Mouse (Mus musculus): Measurements from ENCODE around the gene Hmox2. TPM values are rescaled to one million over a fixed set of nuclear protein-coding genes. Genes with fewer than 3 reads are reported as not detected.

Hmox2 gene
- 126 TPM for polyA plus RNA-seq (2015; fragmentation: Illumina TruSeq; extraction: RNeasy Lipid Tissue Mini Kit (QIAGEN cat#74804); ENCODE audit: low read depth, low replicate concordance)

GRCm38 (mm10) chr16:4725780-4726527 is at the start of gene Hmox2:
TSS of gene Hmox2 (plus strand) at chr16:4726361.

GRCm38 (mm10) chr16:4679121-4680018 is 46.8 kb upstream of the Hmox2 start, which contains the start of gene Coro7:
TSS of gene Coro7 (minus strand) at chr16:4679777.

DNA sequence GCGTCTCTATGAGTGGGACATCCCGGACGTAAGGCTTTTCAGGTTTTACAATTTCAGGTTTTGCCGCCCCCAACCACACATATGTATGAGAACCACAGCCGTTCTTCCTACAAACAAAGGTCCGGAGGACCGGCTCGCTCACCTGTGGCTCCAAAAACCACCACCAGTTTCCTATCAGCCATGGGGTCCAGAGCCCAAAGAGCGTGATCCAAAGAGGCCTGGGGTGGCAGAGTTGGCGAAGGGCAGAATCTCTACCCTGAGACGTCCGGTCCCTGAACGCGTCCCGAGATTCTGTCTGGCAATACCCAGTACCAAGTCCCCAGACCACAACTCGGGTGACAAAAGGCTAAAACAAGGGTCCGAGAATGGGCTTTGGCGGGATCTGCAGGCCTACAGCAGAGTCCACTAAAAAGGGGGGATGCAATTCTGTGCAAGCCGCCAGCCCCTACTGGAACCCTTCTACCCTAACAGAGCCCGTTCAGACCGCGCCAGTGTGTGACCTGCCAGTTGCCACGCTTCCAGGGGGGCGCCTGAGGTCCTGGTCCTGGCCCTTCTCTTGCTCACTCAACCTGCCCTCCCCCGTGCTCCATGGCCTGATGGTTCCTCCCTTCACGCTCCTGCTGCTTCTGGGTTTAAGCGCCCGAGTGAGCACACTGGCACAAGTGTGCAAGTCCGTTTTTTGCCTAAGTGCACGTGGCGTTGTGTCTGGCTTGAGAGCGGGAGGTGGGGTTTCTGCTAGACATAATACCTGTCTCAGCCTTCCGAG is 7.2 kb upstream of the Hmox2 start, which contains the start of gene Nmral1:
TSS of gene Nmral1 (minus strand) at position 604 of the 766 bp plus-strand sequence.

DNA sequence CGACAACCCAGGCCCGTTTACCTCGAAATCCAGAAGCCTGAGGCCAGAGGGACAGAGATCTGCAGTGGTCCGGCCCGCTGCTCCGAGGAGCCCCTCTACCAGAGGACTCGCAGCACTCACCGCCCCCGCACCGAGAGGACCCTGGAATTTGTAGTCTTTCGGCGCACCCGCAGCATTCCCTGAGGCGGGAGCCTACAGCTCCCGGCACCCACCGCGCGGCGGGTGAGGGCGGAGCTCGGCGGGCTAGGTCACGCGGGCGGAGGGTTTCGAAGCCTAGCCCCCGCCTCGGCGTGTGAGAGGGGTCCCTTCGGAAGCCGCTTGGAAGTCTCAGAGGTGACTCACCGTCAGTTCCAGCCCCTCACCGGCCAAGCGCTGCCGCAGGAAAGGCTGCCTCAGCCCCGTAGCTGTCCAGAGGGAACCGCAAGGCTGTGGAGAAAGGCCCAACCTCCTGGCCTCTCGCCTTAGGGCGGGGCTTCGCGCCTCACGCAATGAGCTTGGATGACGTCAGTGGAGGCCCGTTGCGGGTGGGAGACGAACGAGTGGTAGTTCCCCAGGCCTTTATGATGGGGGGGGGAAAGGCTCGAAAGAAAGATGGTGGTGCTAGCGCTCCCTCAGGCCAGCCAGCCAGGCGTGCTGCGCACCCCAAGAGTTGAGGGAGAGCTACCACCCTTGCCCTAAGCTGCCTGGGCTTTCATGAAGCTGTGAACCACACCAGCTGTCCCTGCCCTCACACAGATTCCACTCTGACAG is 63.8 kb downstream of the Hmox2 start, which contains the start of gene Cdip1:
TSS of gene Cdip1 (minus strand) at position 483 of the 750 bp plus-strand sequence.

Other genes starting within 250 kb of the Hmox2 start
- 14.6 TPM for gene Srl, start 184.5 kb upstream of the Hmox2 start, polyA plus RNA-seq (2015; fragmentation: Illumina TruSeq; extraction: RNeasy Lipid Tissue Mini Kit (QIAGEN cat#74804); ENCODE audit: low read depth, low replicate concordance)
- 2.7 TPM for gene Tfap4, start 166.5 kb upstream of the Hmox2 start, polyA plus RNA-seq (2015; fragmentation: Illumina TruSeq; extraction: RNeasy Lipid Tissue Mini Kit (QIAGEN cat#74804); ENCODE audit: low read depth, low replicate concordance)
- 8.2 TPM for gene Glis2, start 131.6 kb upstream of the Hmox2 start, polyA plus RNA-seq (2015; fragmentation: Illumina TruSeq; extraction: RNeasy Lipid Tissue Mini Kit (QIAGEN cat#74804); ENCODE audit: low read depth, low replicate concordance)
- 135 TPM for gene Pam16, start 101.4 kb upstream of the Hmox2 start, polyA plus RNA-seq (2015; fragmentation: Illumina TruSeq; extraction: RNeasy Lipid Tissue Mini Kit (QIAGEN cat#74804); ENCODE audit: low read depth, low replicate concordance)
- 9.1 TPM for gene Vasn, start 86.4 kb upstream of the Hmox2 start, polyA plus RNA-seq (2015; fragmentation: Illumina TruSeq; extraction: RNeasy Lipid Tissue Mini Kit (QIAGEN cat#74804); ENCODE audit: low read depth, low replicate concordance)
- 62.1 TPM for gene Dnaja3, start 86.4 kb upstream of the Hmox2 start, polyA plus RNA-seq (2015; fragmentation: Illumina TruSeq; extraction: RNeasy Lipid Tissue Mini Kit (QIAGEN cat#74804); ENCODE audit: low read depth, low replicate concordance)
- 38.0 TPM for gene Coro7, start 46.6 kb upstream of the Hmox2 start, polyA plus RNA-seq (2015; fragmentation: Illumina TruSeq; extraction: RNeasy Lipid Tissue Mini Kit (QIAGEN cat#74804); ENCODE audit: low read depth, low replicate concordance)
- 23.5 TPM for gene Nmral1, start 7.0 kb upstream of the Hmox2 start, polyA plus RNA-seq (2015; fragmentation: Illumina TruSeq; extraction: RNeasy Lipid Tissue Mini Kit (QIAGEN cat#74804); ENCODE audit: low read depth, low replicate concordance)
- gene Cdip1, start 63.9 kb downstream of the Hmox2 start, polyA plus RNA-seq (2015; fragmentation: Illumina TruSeq; extraction: RNeasy Lipid Tissue Mini Kit (QIAGEN cat#74804); ENCODE audit: low read depth, low replicate concordance) = 251 TPM
- not detected for gene 4930562C15Rik, start 109.1 kb downstream of the Hmox2 start, polyA plus RNA-seq (2015; fragmentation: Illumina TruSeq; extraction: RNeasy Lipid Tissue Mini Kit (QIAGEN cat#74804); ENCODE audit: low read depth, low replicate concordance)
- gene Ubald1, start 154.0 kb downstream of the Hmox2 start, polyA plus RNA-seq (2015; fragmentation: Illumina TruSeq; extraction: RNeasy Lipid Tissue Mini Kit (QIAGEN cat#74804); ENCODE audit: low read depth, low replicate concordance) = 113 TPM
- 154 TPM for gene Mgrn1, start 159.9 kb downstream of the Hmox2 start, polyA plus RNA-seq (2015; fragmentation: Illumina TruSeq; extraction: RNeasy Lipid Tissue Mini Kit (QIAGEN cat#74804); ENCODE audit: low read depth, low replicate concordance)
- gene Nudt16l1, start 212.4 kb downstream of the Hmox2 start, polyA plus RNA-seq (2015; fragmentation: Illumina TruSeq; extraction: RNeasy Lipid Tissue Mini Kit (QIAGEN cat#74804); ENCODE audit: low read depth, low replicate concordance) = 68.0 TPM
- 43.4 TPM for gene Anks3, start 237.8 kb downstream of the Hmox2 start, polyA plus RNA-seq (2015; fragmentation: Illumina TruSeq; extraction: RNeasy Lipid Tissue Mini Kit (QIAGEN cat#74804); ENCODE audit: low read depth, low replicate concordance)

Measured in brain, adult 10 weeks (tissue).